Mouse (Mus musculus): ENCODE measurements around the gene Ankdd1a.

DNA sequence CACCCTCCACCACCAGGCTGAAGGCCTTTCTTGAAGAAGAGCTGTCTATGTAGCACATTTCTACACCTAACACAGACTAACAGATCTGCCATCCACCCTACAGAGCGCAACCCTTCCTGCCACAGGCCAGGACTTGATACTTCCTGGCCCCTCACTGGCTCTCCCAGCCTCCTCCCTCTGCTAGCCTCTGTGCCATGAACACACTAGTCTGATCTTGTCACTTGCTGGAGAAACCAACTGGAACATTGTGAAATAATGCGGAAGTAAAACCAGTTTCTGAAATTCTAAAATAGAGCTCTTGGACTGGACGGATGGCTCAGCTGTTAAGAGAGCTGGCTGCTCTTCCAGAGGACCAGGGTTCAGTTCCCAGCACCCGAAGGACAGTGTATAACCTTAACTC is 27.1 kb downstream of the Ankdd1a start:
- TF ChIP-seq CTCF (IDR thresholded peaks at IDR 0.05; ENCODE audit: low read depth, low read length) (no peak), GATA1 (IDR thresholded peaks at IDR 0.05; ENCODE audit: borderline replicate concordance, low read length) (no peak), TAL1 (conservative IDR thresholded peaks at IDR 0.05; ENCODE audit: low read depth, low read length) (no peak)

Data from G1E (cell line).